Mouse (Mus musculus) MEL (cell line): Measurements from ENCODE around the gene Tmub1. TPM values are rescaled to one million over a fixed set of nuclear protein-coding genes. Genes with fewer than 3 reads are reported as not detected.

Experiments
- DNase-seq: peaks from one replicate; pipeline ENCODE4 v3.0.0; 2011; ENCODE audit warnings: low read depth, low spot score
- H3K27ac ChIP-seq: 2 replicates; pipeline ENCODE4 v1.5.1; 2012; ENCODE audit warnings: low read depth, mild to moderate bottlenecking, control low read depth, low read length, moderate library complexity; ENCODE audit not compliant: control insufficient read depth
- H3K27me3 ChIP-seq, 2 experiments: fragments of 150-350 bp in 1 of 2; sonication (generic) in 1 of 2; 2 replicates each; pipeline ENCODE4 v1.6.1; 2012; ENCODE audit warnings: low read length in 2 of 2, mild to moderate bottlenecking in 2 of 2, improper control_type of control experiment in 1 of 2, moderate library complexity in 1 of 2; ENCODE audit not compliant: insufficient read depth in 2 of 2, control insufficient read depth in 1 of 2
- H3K36me3 ChIP-seq, 2 experiments: 2 replicates each; pipeline ENCODE4 v1.6.1; 2012 to 2014; ENCODE audit warnings: low read length in 2 of 2, improper control_type of control experiment in 1 of 2, inconsistent platforms in 1 of 2, mild to moderate bottlenecking in 1 of 2; ENCODE audit not compliant: insufficient read depth in 2 of 2, control insufficient read depth in 1 of 2
- H3K4me1 ChIP-seq, 2 experiments: fragments of 150-350 bp in 1 of 2; sonication (generic) in 1 of 2; 2 replicates each; pipeline ENCODE4 v1.6.1; 2012; ENCODE audit warnings: low read length in 2 of 2, improper control_type of control experiment in 1 of 2, mild to moderate bottlenecking in 1 of 2; ENCODE audit not compliant: insufficient read depth in 2 of 2, control insufficient read depth in 1 of 2
- H3K4me3 ChIP-seq, 2 experiments: fragments of 150-350 bp in 1 of 2; sonication (generic) in 1 of 2; 2 replicates each; pipeline ENCODE4 v1.5.1; 2012; ENCODE audit warnings: low read depth in 2 of 2, low read length in 2 of 2, mild to moderate bottlenecking in 2 of 2, moderate library complexity in 2 of 2, control low read depth in 1 of 2, improper control_type of control experiment in 1 of 2; ENCODE audit not compliant: control insufficient read depth in 1 of 2, insufficient read depth in 1 of 2
- H3K79me2 ChIP-seq: 2 replicates; pipeline ENCODE4 v1.6.1; 2012; ENCODE audit warnings: mild to moderate bottlenecking, low read length, moderate library complexity; ENCODE audit not compliant: control insufficient read depth, poor library complexity, insufficient read depth
- H3K9ac ChIP-seq: 2 replicates; pipeline ENCODE4 v1.6.1; 2012; ENCODE audit warnings: low read depth, mild to moderate bottlenecking, control low read depth, low read length, moderate library complexity; ENCODE audit not compliant: control insufficient read depth, poor library complexity, severe bottlenecking
- H3K9me3 ChIP-seq: fragments of 150-350 bp; sonication (generic); replicated peaks from 2 replicates; pipeline ENCODE4 v1.6.1; 2012; ENCODE audit warnings: mild to moderate bottlenecking, low read length, improper control_type of control experiment, moderate library complexity; ENCODE audit not compliant: insufficient read depth
- E2F4 ChIP-seq: IDR thresholded peaks from 2 replicates; pipeline ENCODE4 v1.6.1; 2011; ENCODE audit warnings: low read depth, low read length, improper control_type of control experiment, borderline replicate concordance
- ELF1 ChIP-seq: IDR thresholded peaks from 2 replicates; pipeline ENCODE4 v1.6.1; 2014; ENCODE audit warnings: low read depth, mild to moderate bottlenecking, inconsistent platforms, low read length, improper control_type of control experiment, moderate library complexity
- EP300 ChIP-seq, 2 experiments: IDR thresholded peaks; 2 replicates each; pipeline ENCODE4 v1.6.1; 2011; ENCODE audit warnings: improper control_type of control experiment in 2 of 2, low read length in 2 of 2, low read depth in 1 of 2, mild to moderate bottlenecking in 1 of 2
- ETS1 ChIP-seq: IDR thresholded peaks from 2 replicates; pipeline ENCODE4 v1.6.1; 2012; ENCODE audit warnings: low read depth, mild to moderate bottlenecking, inconsistent platforms, low read length, improper control_type of control experiment, moderate library complexity
- GATA1 ChIP-seq: IDR thresholded peaks from 2 replicates; pipeline ENCODE4 v1.6.1; 2011; ENCODE audit warnings: low read depth, low read length, improper control_type of control experiment
- HCFC1 ChIP-seq: IDR thresholded peaks from 2 replicates; pipeline ENCODE4 v1.6.1; 2012; ENCODE audit warnings: low read depth, mild to moderate bottlenecking, inconsistent platforms, low read length, improper control_type of control experiment, moderate library complexity
- KAT2A ChIP-seq: conservative IDR thresholded peaks from 2 replicates; pipeline ENCODE4 v1.6.1; 2012; ENCODE audit warnings: low read depth, low read length, improper control_type of control experiment, inconsistent platforms
- MEF2A ChIP-seq: IDR thresholded peaks from 2 replicates; pipeline ENCODE4 v1.6.1; 2014; ENCODE audit warnings: low read depth, mild to moderate bottlenecking, inconsistent platforms, low read length, improper control_type of control experiment; ENCODE audit not compliant: poor library complexity, insufficient replicate concordance, severe bottlenecking; ENCODE audit errors: extremely low read depth
- MYB ChIP-seq: IDR thresholded peaks from 2 replicates; pipeline ENCODE4 v1.6.1; 2011; ENCODE audit warnings: mild to moderate bottlenecking, low read depth, low read length, improper control_type of control experiment
- MYC ChIP-seq: IDR thresholded peaks from 2 replicates; pipeline ENCODE4 v1.6.1; 2011; ENCODE audit warnings: low read depth, mild to moderate bottlenecking, low read length, improper control_type of control experiment, moderate library complexity
- NRF1 ChIP-seq: IDR thresholded peaks from 2 replicates; pipeline ENCODE4 v1.6.1; 2014; ENCODE audit warnings: low read depth, mild to moderate bottlenecking, inconsistent platforms, low read length, improper control_type of control experiment, moderate library complexity; ENCODE audit not compliant: poor library complexity, insufficient read depth, severe bottlenecking
- POLR2A ChIP-seq, 2 experiments: IDR thresholded peaks; 2 replicates each; pipeline ENCODE4 v1.6.1; 2011 to 2012; ENCODE audit warnings: low read length in 2 of 2, mild to moderate bottlenecking in 2 of 2, control low read depth in 1 of 2, improper control_type of control experiment in 1 of 2, low read depth in 1 of 2, moderate library complexity in 1 of 2; ENCODE audit not compliant: control insufficient read depth in 1 of 2, insufficient read depth in 1 of 2, poor library complexity in 1 of 2
- POLR2AphosphoS2 ChIP-seq: IDR thresholded peaks from 2 replicates; pipeline ENCODE4 v1.6.1; 2011; ENCODE audit warnings: low read length, improper control_type of control experiment
- POLR2AphosphoS5 ChIP-seq: IDR thresholded peaks from 2 replicates; pipeline ENCODE4 v1.6.1; 2012; ENCODE audit warnings: low read depth, borderline replicate concordance, mild to moderate bottlenecking, inconsistent platforms, low read length, moderate library complexity, mixed read lengths
- RAD21 ChIP-seq: IDR thresholded peaks from 2 replicates; pipeline ENCODE4 v1.6.1; 2011; ENCODE audit warnings: mild to moderate bottlenecking, low read depth, low read length, improper control_type of control experiment
- RCOR1 ChIP-seq: IDR thresholded peaks from 2 replicates; pipeline ENCODE4 v1.6.1; 2012; ENCODE audit warnings: low read depth, mild to moderate bottlenecking, inconsistent platforms, low read length, improper control_type of control experiment
- SIN3A ChIP-seq: IDR thresholded peaks from 2 replicates; pipeline ENCODE4 v1.6.1; 2012; ENCODE audit warnings: low read length, improper control_type of control experiment, inconsistent platforms
- TAL1 ChIP-seq: IDR thresholded peaks from 2 replicates; pipeline ENCODE4 v1.6.1; 2012; ENCODE audit warnings: mild to moderate bottlenecking, inconsistent platforms, low read length, moderate library complexity, mixed read lengths
- TBP ChIP-seq: IDR thresholded peaks from 2 replicates; pipeline ENCODE4 v1.8.0; 2011; ENCODE audit warnings: low read depth, low read length, improper control_type of control experiment
- USF1 ChIP-seq: IDR thresholded peaks from 2 replicates; pipeline ENCODE4 v1.6.1; 2014; ENCODE audit warnings: low read depth, mild to moderate bottlenecking, inconsistent platforms, low read length, improper control_type of control experiment, moderate library complexity
- ZC3H11A ChIP-seq: IDR thresholded peaks from 2 replicates; pipeline ENCODE4 v1.6.1; 2012; ENCODE audit warnings: low read depth, mild to moderate bottlenecking, inconsistent platforms, low read length, improper control_type of control experiment
- ZNF384 ChIP-seq: IDR thresholded peaks from 2 replicates; pipeline ENCODE4 v1.6.1; 2012; ENCODE audit warnings: low read depth, mild to moderate bottlenecking, inconsistent platforms, low read length, improper control_type of control experiment
- polyA plus RNA-seq, 2 experiments: library from polyadenylated mRNA; stranded (reverse) in 1 of 2; unstranded in 1 of 2; fragments of >175 nt in 1 of 2; fragments of >200 nt in 1 of 2; gene quantifications; 2 replicates each; pipeline versions ENCODE4 v1.2.1 to v1.2.4; 2012; ENCODE audit warnings: low replicate concordance in 2 of 2, low read depth in 1 of 2; ENCODE audit not compliant: insufficient read length in 2 of 2, insufficient read depth in 1 of 2, missing spikeins in 1 of 2
- total RNA-seq: library from RNA; depleted of rRNA; stranded (reverse); fragments of 300-350 nt; gene quantifications from 2 replicates; pipeline ENCODE4 v1.2.3, GENCODE M21; 2012

Gene Tmub1
- total and polyA plus RNA-seq, 3 experiments, result 17.8 to 36.0 TPM; not detected in 1

- Histone ChIP-seq H3K79me2 (peaks cover 14% of the 10 kb centered on the region), H3K9ac (no peak overlapping the region), H3K4me1 (peaks cover 6 to 17% of the 10 kb centered on the region in 2 experiments), H3K27me3 (no peaks in the 10 kb centered on the region), H3K36me3 (peaks cover 2 to 15% of the 10 kb centered on the region in 2 experiments), H3K4me3 (no peak overlapping the region), H3K27ac (no peak overlapping the region), H3K9me3 (no peaks in the 10 kb centered on the region)
- no peak for TF ChIP-seq POLR2AphosphoS5
- TF ChIP-seq ZNF384, result no peak
- no peak for TF ChIP-seq TBP
- TF ChIP-seq USF1, result no peak
- TF ChIP-seq ETS1, result no peak
- TF ChIP-seq HCFC1, result no peak
- no peak for TF ChIP-seq ELF1
- no peak for TF ChIP-seq E2F4
- TF ChIP-seq SIN3A, result no peak
- TF ChIP-seq KAT2A, result no peak
- TF ChIP-seq EP300 (IDR thresholded peaks at IDR 0.05; ENCODE audit: low read depth in 1 of 2, low read length in 2 of 2), result no peak
- TF ChIP-seq MYB, result no peak
- TF ChIP-seq POLR2AphosphoS2, result no peak
- TF ChIP-seq ZC3H11A, result no peak
- no peak for TF ChIP-seq GATA1
- no peak for TF ChIP-seq RAD21
- TF ChIP-seq NRF1, result no peak
- no peak for TF ChIP-seq MYC
- DNase-seq, result no peak
Measured at GRCm38 (mm10) chr5:24427981-24428402, 19.7 kb downstream of the Tmub1 start.

- TF ChIP-seq ETS1 (no peak), POLR2A (IDR thresholded peaks at IDR 0.05; ENCODE audit: control insufficient read depth in 1 of 2, insufficient read depth in 1 of 2, low read depth in 1 of 2, low read length in 2 of 2, poor library complexity in 1 of 2) (no peak), TAL1 (no peak), ELF1 (no peak), RCOR1 (no peak), MEF2A (no peak)
- Histone ChIP-seq H3K4me3 (no peak overlapping the region), H3K36me3 (peaks cover 2 to 17% of the 10 kb centered on the region in 2 experiments), H3K9ac (no peak overlapping the region), H3K4me1 (peaks cover 6 to 22% of the 10 kb centered on the region in 2 experiments), H3K27ac (no peak overlapping the region), H3K9me3 (no peaks in the 10 kb centered on the region), H3K27me3 (no peaks in the 10 kb centered on the region), H3K79me2 (peaks cover 14% of the 10 kb centered on the region)
- DNase-seq, result no peak
Measured at GRCm38 (mm10) chr5:24427285-24427633, 20.4 kb downstream of the Tmub1 start.
